Mouse (Mus musculus): ENCODE data around the gene Hamp2. TPM values are rescaled to one million over a fixed set of nuclear protein-coding genes. Genes with fewer than 3 reads are reported as not detected.
"Not testable (repeated sequence)": the region's sequence is repeated elsewhere in the genome, so short reads cannot be mapped to it uniquely, and the experiment has no call there.

Gene Hamp2
- total RNA-seq (2014; rRNA removed; ENCODE audit: low replicate concordance) (not detected in 2 replicates), polyA plus RNA-seq (2015; fragmentation: Nextera tagmentation; extraction: Ambion mirVana) (0.44 TPM in 1 of 2 replicates, not detected in the other)

GRCm38 (mm10) chr7:30924581-30924980 lies at the start of gene Hamp2:
Gene Hamp2 (minus strand): TSS chr7:30924681.
- not testable (repeated sequence) for H3K4me1 ChIP-seq (ENCODE audit: control insufficient read depth, insufficient read depth); H3K36me3 ChIP-seq (replicated peaks; ENCODE audit: control insufficient read depth, insufficient read depth, low read length); H3K27ac ChIP-seq (ENCODE audit: low read depth); DNase-seq (ENCODE audit: low spot score); H3K4me3 ChIP-seq (ENCODE audit: low read depth, low read length); H3K27me3 ChIP-seq (ENCODE audit: control insufficient read depth, insufficient read depth, low read length); H3K4me2 ChIP-seq (ENCODE audit: low read depth, low read length); ATAC-seq (ENCODE audit: insufficient read depth, low read depth); H3K9ac ChIP-seq (replicated peaks; ENCODE audit: low read depth, low read length); H3K9me3 ChIP-seq (replicated peaks; ENCODE audit: control insufficient read depth, low read length)
- 77% methylated on average over 2 of the region's 2 CpGs for WGBS

- under 1% methylated on average over 37 of the region's 37 CpGs for WGBS
Measured at GRCm38 (mm10) chr7:30973501-30974289, 49.2 kb upstream of the Hamp2 start, which contains the start of gene Fam187b. Gene Fam187b (plus strand): TSS chr7:30973790.

GRCm38 (mm10) chr7:30973251-30973500 lies 48.7 kb upstream of the Hamp2 start, which contains the start of gene Lsr:
Gene Lsr (minus strand): TSS chr7:30973464.
- no peak for DNase-seq (ENCODE audit: low spot score)
- Histone ChIP-seq H3K27me3 (ENCODE audit: control insufficient read depth, insufficient read depth, low read length) (peaks cover 15% of the 10 kb centered on the region), H3K9ac (replicated peaks; ENCODE audit: low read depth, low read length) (no peak within 1 kb of the TSS), H3K36me3 (replicated peaks; ENCODE audit: control insufficient read depth, insufficient read depth, low read length) (no peaks in the 10 kb centered on the region), H3K27ac (ENCODE audit: low read depth) (no peak within 1 kb of the TSS), H3K9me3 (replicated peaks; ENCODE audit: control insufficient read depth, low read length) (no peaks in the 10 kb centered on the region), H3K4me1 (ENCODE audit: control insufficient read depth, insufficient read depth) (no peaks in the 10 kb centered on the region; the same call in 1 of the 2 replicates), H3K4me2 (ENCODE audit: low read depth, low read length) (peak within 1 kb of the TSS; percentile 54), H3K4me3 (ENCODE audit: low read depth, low read length) (peak within 1 kb of the TSS; percentile 46)
- no peak for ATAC-seq (ENCODE audit: insufficient read depth, low read depth)
- no peak for TF ChIP-seq CTCF (IDR thresholded peaks at IDR 0.05; ENCODE audit: low read depth)
- TF ChIP-seq EP300 (IDR thresholded peaks at IDR 0.05; ENCODE audit: low read depth) = no peak
- under 1% methylated on average over 19 of the region's 19 CpGs for WGBS

More at GRCm38 (mm10) chr7:30973501-30974289, 49.2 kb upstream of the Hamp2 start, which contains the start of gene Fam187b:
- peak; percentile 79 for DNase-seq (ENCODE audit: low spot score)
- Histone ChIP-seq H3K9ac (replicated peaks; ENCODE audit: low read depth, low read length) (no peak within 1 kb of the TSS), H3K27ac (ENCODE audit: low read depth) (no peak within 1 kb of the TSS), H3K4me3 (ENCODE audit: low read depth, low read length) (peak within 1 kb of the TSS; percentile 46), H3K36me3 (replicated peaks; ENCODE audit: control insufficient read depth, insufficient read depth, low read length) (no peaks in the 10 kb centered on the region), H3K9me3 (replicated peaks; ENCODE audit: control insufficient read depth, low read length) (no peaks in the 10 kb centered on the region), H3K4me2 (ENCODE audit: low read depth, low read length) (peak within 1 kb of the TSS; percentile 54), H3K4me1 (ENCODE audit: control insufficient read depth, insufficient read depth) (no peaks in the 10 kb centered on the region; the same call in 1 of the 2 replicates), H3K27me3 (ENCODE audit: control insufficient read depth, insufficient read depth, low read length) (peaks cover 15% of the 10 kb centered on the region)
- TF ChIP-seq CTCF (IDR thresholded peaks at IDR 0.05; ENCODE audit: low read depth) = peak; percentile 82
- TF ChIP-seq EP300 (IDR thresholded peaks at IDR 0.05; ENCODE audit: low read depth) = no peak
- ATAC-seq (ENCODE audit: insufficient read depth, low read depth) = peak; percentile 82

GRCm38 (mm10) chr7:30972426-30973250 lies 48.2 kb upstream of the Hamp2 start:
- Histone ChIP-seq H3K4me1 (ENCODE audit: control insufficient read depth, insufficient read depth) (no peaks in the 10 kb centered on the region; the same call in 1 of the 2 replicates), H3K4me2 (ENCODE audit: low read depth, low read length) (peak overlapping the region; percentile 54), H3K4me3 (ENCODE audit: low read depth, low read length) (peak overlapping the region; percentile 46), H3K27ac (ENCODE audit: low read depth) (no peak overlapping the region), H3K27me3 (ENCODE audit: control insufficient read depth, insufficient read depth, low read length) (peaks cover 15% of the 10 kb centered on the region), H3K9me3 (replicated peaks; ENCODE audit: control insufficient read depth, low read length) (no peaks in the 10 kb centered on the region), H3K9ac (replicated peaks; ENCODE audit: low read depth, low read length) (no peak overlapping the region), H3K36me3 (replicated peaks; ENCODE audit: control insufficient read depth, insufficient read depth, low read length) (no peaks in the 10 kb centered on the region)
- TF ChIP-seq EP300 (IDR thresholded peaks at IDR 0.05; ENCODE audit: low read depth) (no peak), CTCF (IDR thresholded peaks at IDR 0.05; ENCODE audit: low read depth) (no peak)
- DNase-seq (ENCODE audit: low spot score) (no peak), ATAC-seq (ENCODE audit: insufficient read depth, low read depth) (no peak)
- 10% methylated on average over 41 of the region's 41 CpGs for WGBS

GRCm38 (mm10) chr7:30971901-30972300 lies 47.4 kb upstream of the Hamp2 start:
- DNase-seq (ENCODE audit: low spot score) = no peak
- TF ChIP-seq CTCF (IDR thresholded peaks at IDR 0.05; ENCODE audit: low read depth) (no peak), EP300 (IDR thresholded peaks at IDR 0.05; ENCODE audit: low read depth) (no peak)
- Histone ChIP-seq H3K4me1 (ENCODE audit: control insufficient read depth, insufficient read depth) (no peaks in the 10 kb centered on the region; the same call in 1 of the 2 replicates), H3K27me3 (ENCODE audit: control insufficient read depth, insufficient read depth, low read length) (peaks cover 15% of the 10 kb centered on the region), H3K9ac (replicated peaks; ENCODE audit: low read depth, low read length) (no peak overlapping the region), H3K36me3 (replicated peaks; ENCODE audit: control insufficient read depth, insufficient read depth, low read length) (no peaks in the 10 kb centered on the region), H3K9me3 (replicated peaks; ENCODE audit: control insufficient read depth, low read length) (no peaks in the 10 kb centered on the region), H3K4me3 (ENCODE audit: low read depth, low read length) (no peak overlapping the region), H3K4me2 (ENCODE audit: low read depth, low read length) (no peak overlapping the region), H3K27ac (ENCODE audit: low read depth) (no peak overlapping the region)
- WGBS = 85% methylated on average over 15 of the region's 15 CpGs
- ATAC-seq (ENCODE audit: insufficient read depth, low read depth) = no peak
